Mouse (Mus musculus): ENCODE measurements around the gene Qrfp. TPM values are rescaled to one million over a fixed set of nuclear protein-coding genes. Genes with fewer than 3 reads are reported as not detected.

Gene Qrfp
- polyA plus RNA-seq, 1 experiment from 2014 or later, result 0.09 TPM

DNA sequence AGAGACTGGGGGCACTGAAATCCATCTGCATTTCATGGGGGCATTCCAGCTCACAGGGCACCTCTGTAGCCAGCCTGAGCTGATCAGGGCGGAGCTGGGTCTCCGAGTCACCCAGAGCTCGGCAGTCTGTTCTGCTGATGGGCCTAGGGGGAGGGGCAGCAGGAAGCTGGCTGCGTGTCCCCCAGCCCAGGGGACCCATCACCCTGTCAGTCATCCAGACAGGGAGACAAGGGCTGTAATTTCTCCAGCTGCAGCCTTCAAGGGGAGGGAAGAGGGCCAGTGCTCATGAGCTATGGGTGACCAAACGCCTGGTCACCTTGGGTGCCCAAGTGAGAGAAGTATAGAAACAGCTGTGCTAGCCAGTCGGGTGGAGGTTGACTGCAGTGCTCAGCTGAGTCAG, 26.6 kb upstream of the Qrfp start:
- Histone ChIP-seq H3K36me3 (replicated peaks) (no peaks in the 10 kb centered on the region), H3K27me3 (replicated peaks) (0 out of 2 replicates have a peak, but pooled peaks cover 12% of the 10 kb centered on the region), H3K9ac (no peak overlapping the region), H3K4me2 (no peak overlapping the region), H3K4me3 (no peak overlapping the region), H3K27ac (no peak overlapping the region), H3K4me1 (0 out of 2 replicates have a peak, but pooled peaks cover 11% of the 10 kb centered on the region), H3K9me3 (no peaks in the 10 kb centered on the region)
- ATAC-seq (replicated peaks), result no peak
- WGBS, result 30% methylated on average over 6 of the region's 6 CpGs

DNA sequence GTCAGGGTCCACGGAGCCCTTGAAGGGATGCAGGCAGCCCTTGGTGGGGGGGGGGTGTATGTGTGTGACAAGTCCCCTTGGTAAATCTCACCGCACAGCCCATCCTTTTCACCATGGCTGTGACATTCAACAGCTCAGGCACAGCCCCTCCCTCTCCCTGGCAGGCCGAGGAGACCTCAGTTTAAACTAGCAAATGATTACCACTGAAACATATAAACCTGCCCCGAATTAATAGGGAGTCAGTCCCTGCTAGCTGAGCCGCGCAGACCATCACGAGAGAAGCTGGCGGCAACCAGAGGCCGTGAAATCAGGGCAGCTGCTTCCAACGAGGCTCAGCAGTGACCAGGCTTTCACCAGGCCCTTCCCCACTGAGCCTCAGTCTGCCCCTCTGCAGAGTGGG, 25.7 kb upstream of the Qrfp start:
- Histone ChIP-seq H3K36me3 (replicated peaks) (no peaks in the 10 kb centered on the region), H3K27me3 (replicated peaks) (0 out of 2 replicates have a peak, but pooled peaks cover 12% of the 10 kb centered on the region), H3K9me3 (no peaks in the 10 kb centered on the region), H3K4me1 (0 out of 2 replicates have a peak, but pooled peaks cover 10% of the 10 kb centered on the region), H3K27ac (no peak overlapping the region), H3K4me2 (no peak overlapping the region), H3K4me3 (no peak overlapping the region), H3K9ac (no peak overlapping the region)
- 53% methylated on average over 10 of the region's 10 CpGs for WGBS
- no peak for ATAC-seq (replicated peaks)

DNA sequence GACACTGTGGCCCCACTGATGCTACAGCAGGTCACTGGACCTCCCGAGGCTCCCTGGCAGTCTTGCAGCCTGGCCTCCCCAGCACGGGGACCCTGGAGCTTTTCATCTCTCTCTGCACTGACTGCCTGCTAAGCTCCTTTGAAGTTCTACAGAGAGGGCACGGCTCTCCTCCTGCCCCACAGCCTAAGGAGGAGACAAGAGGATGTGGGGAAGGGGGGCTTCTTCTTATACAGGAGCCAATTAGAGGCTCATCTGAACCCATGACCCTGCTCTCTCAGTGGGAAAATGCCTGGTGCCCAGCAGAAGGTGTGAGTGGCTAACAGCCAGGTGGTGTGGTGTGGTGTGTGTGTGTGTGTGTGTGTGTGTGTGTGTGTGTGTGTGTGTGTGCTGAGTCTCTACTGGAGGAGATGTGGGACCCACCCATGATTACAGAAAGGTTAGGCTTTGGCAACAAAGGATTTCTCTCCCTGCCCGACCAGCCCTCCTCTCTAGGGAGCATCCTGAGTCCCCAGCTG, 18.0 kb upstream of the Qrfp start:
- H3K9ac ChIP-seq, result no peak overlapping the region
- H3K4me3 ChIP-seq, result no peak overlapping the region
- H3K4me1 ChIP-seq, result peaks cover 41% of the 10 kb centered on the region
- no peak; the same call in 1 of the 2 replicates for ATAC-seq (replicated peaks)
- H3K27me3 ChIP-seq (replicated peaks), result no peaks in the 10 kb centered on the region
- H3K27ac ChIP-seq, result peak overlapping the region; percentile 72
- WGBS, result 5% methylated on average over 4 of the region's 4 CpGs
- H3K4me2 ChIP-seq, result no peak overlapping the region
- no peaks in the 10 kb centered on the region for H3K36me3 ChIP-seq (replicated peaks)
- no peaks in the 10 kb centered on the region for H3K9me3 ChIP-seq

DNA sequence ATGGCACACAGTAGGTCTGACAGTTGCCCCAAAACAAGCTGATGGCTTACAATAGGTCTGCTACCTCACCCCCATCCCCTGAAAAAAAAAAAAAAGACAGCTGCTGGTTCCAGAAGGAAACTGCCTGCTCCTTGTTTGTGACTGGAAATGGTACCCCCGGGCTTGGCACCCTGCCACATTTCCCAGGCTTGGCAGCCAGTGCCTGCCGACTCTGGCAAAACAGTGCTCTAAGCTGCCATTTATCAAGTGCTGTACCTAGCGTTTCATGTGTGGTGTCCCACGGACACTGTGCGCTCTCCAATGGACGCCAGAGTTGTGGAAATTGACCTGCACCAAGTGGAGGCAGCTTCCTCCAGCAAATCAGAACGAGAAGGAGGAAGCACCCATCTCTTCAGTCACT, 17.5 kb upstream of the Qrfp start:
- Histone ChIP-seq H3K4me3 (no peak overlapping the region), H3K27ac (peak overlapping the region; percentile 72), H3K36me3 (replicated peaks) (no peaks in the 10 kb centered on the region), H3K4me1 (peaks cover 46% of the 10 kb centered on the region), H3K9ac (no peak overlapping the region), H3K4me2 (no peak overlapping the region), H3K27me3 (replicated peaks) (no peaks in the 10 kb centered on the region), H3K9me3 (no peaks in the 10 kb centered on the region)
- WGBS, result 35% methylated on average over 7 of the region's 7 CpGs
- no peak for ATAC-seq (replicated peaks)

- H3K27me3 ChIP-seq (replicated peaks), result no peaks in the 10 kb centered on the region
These were observed 16.0 kb upstream of the Qrfp start for GRCm38 (mm10) chr2:31826094-31827085.

DNA sequence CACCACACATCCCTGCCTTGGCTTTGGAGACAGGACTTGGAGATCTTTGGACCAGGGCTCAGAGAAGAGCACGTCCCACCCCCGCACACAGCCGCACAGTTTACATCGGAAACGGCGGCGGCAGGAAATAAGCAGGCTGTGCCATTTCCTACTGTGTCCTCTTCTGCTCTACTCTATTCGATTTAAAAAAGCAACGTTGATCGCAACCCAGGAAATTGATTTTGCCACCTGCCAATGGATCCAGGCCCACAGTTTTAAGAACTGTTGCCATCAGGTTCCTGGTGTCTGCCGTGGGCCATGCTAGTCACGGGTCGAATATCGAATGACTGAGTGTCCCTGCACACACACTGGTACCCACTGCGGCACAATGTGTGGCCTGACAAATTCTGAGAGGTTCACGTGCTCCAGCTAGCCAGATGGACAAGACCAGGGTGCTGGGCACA, 15.1 kb upstream of the Qrfp start:
- Histone ChIP-seq H3K27ac (no peak overlapping the region), H3K4me1 (peaks cover 53% of the 10 kb centered on the region), H3K36me3 (replicated peaks) (no peaks in the 10 kb centered on the region), H3K4me3 (no peak overlapping the region), H3K9ac (no peak overlapping the region), H3K27me3 (replicated peaks) (no peaks in the 10 kb centered on the region), H3K4me2 (no peak overlapping the region), H3K9me3 (no peaks in the 10 kb centered on the region)
- no peak for ATAC-seq (replicated peaks)
- 80% methylated on average over 16 of the region's 16 CpGs for WGBS

More at GRCm38 (mm10) chr2:31826094-31827085, 16.0 kb upstream of the Qrfp start:
- WGBS, result 80% methylated on average over 14 of the region's 14 CpGs
- H3K4me1 ChIP-seq, result peaks cover 54% of the 10 kb centered on the region
- ATAC-seq (replicated peaks), result no peak
- H3K4me2 ChIP-seq, result no peak overlapping the region
- H3K36me3 ChIP-seq (replicated peaks), result no peaks in the 10 kb centered on the region
- no peak overlapping the region for H3K4me3 ChIP-seq
- no peak overlapping the region for H3K27ac ChIP-seq
- no peaks in the 10 kb centered on the region for H3K9me3 ChIP-seq
- no peak overlapping the region for H3K9ac ChIP-seq

- no peaks in the 10 kb centered on the region for H3K9me3 ChIP-seq
- ATAC-seq (replicated peaks), result no peak
- WGBS, result 63% methylated on average over 12 of the region's 15 CpGs
- no peak overlapping the region for H3K4me3 ChIP-seq
- peak overlapping the region; percentile 79; the same call in 1 of the 2 replicates for H3K27ac ChIP-seq
- H3K4me1 ChIP-seq, result peaks cover 41% of the 10 kb centered on the region
- H3K36me3 ChIP-seq (replicated peaks), result no peaks in the 10 kb centered on the region
- no peak overlapping the region for H3K4me2 ChIP-seq
- H3K27me3 ChIP-seq (replicated peaks), result no peaks in the 10 kb centered on the region
- no peak overlapping the region for H3K9ac ChIP-seq
These were observed 13.8 kb upstream of the Qrfp start for GRCm38 (mm10) chr2:31823933-31824730.

GRCm38 (mm10) chr2:31822524-31823371, 12.4 kb upstream of the Qrfp start:
- Histone ChIP-seq H3K36me3 (replicated peaks) (no peaks in the 10 kb centered on the region), H3K9ac (peak overlapping the region; percentile 9; the same call in 1 of the 2 replicates), H3K9me3 (no peaks in the 10 kb centered on the region), H3K27me3 (replicated peaks) (no peaks in the 10 kb centered on the region), H3K27ac (peak overlapping the region; percentile 79), H3K4me3 (peak overlapping the region; percentile 23), H3K4me2 (peak overlapping the region; percentile 48), H3K4me1 (peaks cover 28% of the 10 kb centered on the region)
- peak; percentile 78 for ATAC-seq (replicated peaks)
- WGBS, result 4% methylated on average over 39 of the region's 39 CpGs

DNA sequence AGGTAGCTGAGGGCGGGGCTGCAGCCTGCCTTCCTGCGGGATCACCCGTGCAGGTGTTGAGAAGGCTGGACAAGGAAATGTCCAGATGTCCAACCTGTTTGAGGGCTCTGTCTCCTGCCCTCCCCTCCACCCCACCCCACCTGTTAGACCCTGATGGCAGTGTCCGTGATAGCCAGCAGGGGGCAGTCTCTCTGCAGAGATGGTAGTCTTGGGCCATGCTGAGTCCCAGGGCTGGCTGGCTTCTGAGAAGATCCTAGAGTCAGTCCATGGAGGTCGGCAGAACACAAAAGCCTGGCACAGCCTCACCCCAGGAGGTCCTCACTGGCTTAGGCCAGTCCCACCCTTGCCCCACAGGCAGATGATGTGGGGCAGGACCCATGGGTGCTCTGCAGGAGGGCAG, 5.0 kb upstream of the Qrfp start:
- no peak overlapping the region for H3K9ac ChIP-seq
- H3K27ac ChIP-seq, result no peak overlapping the region
- 0 out of 2 replicates have a peak, but pooled peaks cover 7% of the 10 kb centered on the region for H3K27me3 ChIP-seq (replicated peaks)
- no peak overlapping the region for H3K4me2 ChIP-seq
- H3K4me3 ChIP-seq, result no peak overlapping the region
- WGBS, result 20% methylated on average over 5 of the region's 5 CpGs
- H3K4me1 ChIP-seq, result peaks cover 5% of the 10 kb centered on the region
- no peaks in the 10 kb centered on the region for H3K9me3 ChIP-seq
- ATAC-seq (replicated peaks), result no peak
- H3K36me3 ChIP-seq (replicated peaks), result no peaks in the 10 kb centered on the region

DNA sequence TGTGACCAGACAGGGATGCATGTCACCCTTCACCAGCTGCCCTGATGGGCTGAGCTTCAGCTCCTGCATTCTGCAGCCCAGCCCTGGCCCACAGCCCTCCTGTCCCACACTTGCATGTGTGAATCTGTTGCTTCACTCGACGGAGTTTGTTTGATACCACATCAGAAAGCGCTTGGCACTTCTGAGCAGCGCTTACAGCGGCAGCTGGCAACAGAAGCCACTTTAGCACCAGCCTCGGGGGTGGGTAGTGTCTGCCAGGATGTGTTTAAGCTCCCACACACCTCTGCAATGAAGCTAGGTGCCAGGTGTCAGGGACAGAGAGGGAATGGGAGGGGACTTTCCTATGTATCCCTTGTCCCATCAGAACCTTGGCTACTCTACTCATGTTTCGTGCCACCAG, 4.3 kb upstream of the Qrfp start:
- Histone ChIP-seq H3K4me1 (peaks cover 12% of the 10 kb centered on the region), H3K9ac (no peak overlapping the region), H3K36me3 (replicated peaks) (no peaks in the 10 kb centered on the region), H3K4me2 (no peak overlapping the region), H3K27ac (no peak overlapping the region), H3K27me3 (replicated peaks) (0 out of 2 replicates have a peak, but pooled peaks cover 7% of the 10 kb centered on the region), H3K9me3 (no peaks in the 10 kb centered on the region), H3K4me3 (no peak overlapping the region)
- ATAC-seq (replicated peaks), result no peak
- 86% methylated on average over 7 of the region's 7 CpGs for WGBS

- WGBS, result 89% methylated on average over 4 of the region's 4 CpGs
- ATAC-seq (replicated peaks), result no peak
These were observed 3.3 kb upstream of the Qrfp start for GRCm38 (mm10) chr2:31813641-31814040.

More at GRCm38 (mm10) chr2:31813641-31814040, 3.3 kb upstream of the Qrfp start:
- Histone ChIP-seq H3K36me3 (replicated peaks) (no peaks in the 10 kb centered on the region), H3K4me3 (no peak overlapping the region), H3K27ac (no peak overlapping the region), H3K27me3 (replicated peaks) (0 out of 2 replicates have a peak, but pooled peaks cover 7% of the 10 kb centered on the region), H3K4me2 (no peak overlapping the region), H3K9ac (no peak overlapping the region), H3K4me1 (peaks cover 22% of the 10 kb centered on the region), H3K9me3 (no peaks in the 10 kb centered on the region)

Data from midbrain, embryonic 15.5 days (tissue).